Mouse (Mus musculus) liver, adult (tissue): Measurements from ENCODE around the gene Pole4.

ENCODE experiments used
- GATA4 ChIP-seq: IDR thresholded peaks from 2 replicates; pipeline ENCODE4 v1.6.1; 2014; ENCODE audit warnings: mild to moderate bottlenecking, low read length; ENCODE audit not compliant: insufficient replicate concordance

Pole4 gene

GRCm38 (mm10) chr6:82595461-82596090 lies 109.6 kb downstream of the Pole4 start:
- TF ChIP-seq GATA4: no peak

GRCm38 (mm10) chr6:82589387-82589786 lies 115.8 kb downstream of the Pole4 start:
- TF ChIP-seq GATA4: no peak

- no peak for TF ChIP-seq GATA4
These were observed 119.8 kb downstream of the Pole4 start for GRCm38 (mm10) chr6:82585396-82585795.

GRCm38 (mm10) chr6:82575445-82575844 lies 129.7 kb downstream of the Pole4 start:
- TF ChIP-seq GATA4: no peak
